Mouse (Mus musculus) CH12.LX (cell line): ENCODE results near the gene B230217C12Rik. TPM values are rescaled to one million over a fixed set of nuclear protein-coding genes. Genes with fewer than 3 reads are reported as not detected.

Source experiments
- DNase-seq: peaks from one replicate; pipeline ENCODE4 v3.0.0-alpha.2; 2013; ENCODE audit errors: extremely low read depth
- H3K27ac ChIP-seq: 2 replicates; pipeline ENCODE4 v1.5.1; 2012; ENCODE audit warnings: low read depth, mild to moderate bottlenecking, control low read depth, moderate library complexity; ENCODE audit not compliant: insufficient read depth
- H3K27me3 ChIP-seq: replicated peaks from 2 replicates; pipeline ENCODE3; 2012; ENCODE audit warnings: inconsistent platforms
- H3K36me3 ChIP-seq, 2 experiments: replicated peaks in 1 of 2; 2 replicates each; pipeline versions ENCODE3 to v1.6.1; 2012; ENCODE audit warnings: inconsistent platforms in 1 of 2, low read length in 1 of 2, mild to moderate bottlenecking in 1 of 2, mixed read lengths in 1 of 2, moderate library complexity in 1 of 2; ENCODE audit not compliant: control insufficient read depth in 1 of 2, insufficient read depth in 1 of 2
- H3K4me1 ChIP-seq, 2 experiments: 2 replicates each; pipeline ENCODE4 v1.6.1; 2012; ENCODE audit warnings: inconsistent platforms in 1 of 2, moderate library complexity in 1 of 2; ENCODE audit not compliant: insufficient read depth in 2 of 2, control insufficient read depth in 1 of 2
- H3K4me2 ChIP-seq: 2 replicates; pipeline ENCODE4 v1.6.1; 2012; ENCODE audit warnings: low read depth, mild to moderate bottlenecking, control low read depth; ENCODE audit not compliant: poor library complexity, insufficient read depth, severe bottlenecking
- H3K4me3 ChIP-seq, 3 experiments: fragments of 150-350 bp in 1 of 3; sonication (generic) in 1 of 3; replicated peaks in 1 of 3; 2 replicates each; pipeline versions ENCODE3 to v1.5.1; 2011 to 2012; ENCODE audit warnings: low read depth in 2 of 3, low read length in 2 of 3, mild to moderate bottlenecking in 2 of 3, moderate library complexity in 2 of 3, control low read depth in 1 of 3, improper control_type of control experiment in 1 of 3, inconsistent platforms in 1 of 3, mixed read lengths in 1 of 3; ENCODE audit not compliant: poor library complexity in 1 of 3
- H3K79me2 ChIP-seq: replicated peaks from 2 replicates; pipeline ENCODE4 v1.6.1; 2012; ENCODE audit warnings: mild to moderate bottlenecking, moderate library complexity; ENCODE audit not compliant: control insufficient read depth, poor library complexity, insufficient read depth, severe bottlenecking; ENCODE audit errors: extremely low read depth
- H3K9ac ChIP-seq: 2 replicates; pipeline ENCODE4 v1.6.1; 2012; ENCODE audit warnings: low read depth, mild to moderate bottlenecking, control low read depth, moderate library complexity; ENCODE audit not compliant: insufficient read depth
- H3K9me3 ChIP-seq: replicated peaks from 2 replicates; pipeline ENCODE3; 2012; ENCODE audit warnings: low read length, inconsistent platforms, mixed read lengths
- CHD1 ChIP-seq: IDR thresholded peaks from 2 replicates; pipeline ENCODE4 v1.6.1; 2012; ENCODE audit warnings: low read depth, low read length, improper control_type of control experiment, inconsistent platforms
- CHD2 ChIP-seq: IDR thresholded peaks from 2 replicates; pipeline ENCODE4 v1.6.1; 2011; ENCODE audit warnings: low read length, improper control_type of control experiment
- EP300 ChIP-seq: IDR thresholded peaks from 2 replicates; pipeline ENCODE4 v1.6.1; 2011; ENCODE audit warnings: low read length, improper control_type of control experiment
- ETS1 ChIP-seq: conservative IDR thresholded peaks from 2 replicates; pipeline ENCODE4 v1.6.1; 2012; ENCODE audit warnings: low read depth, mild to moderate bottlenecking, inconsistent platforms, low read length, improper control_type of control experiment, moderate library complexity
- IRF4 ChIP-seq: IDR thresholded peaks from 2 replicates; pipeline ENCODE4 v1.6.1; 2014; ENCODE audit warnings: low read depth, mild to moderate bottlenecking, inconsistent platforms, low read length, improper control_type of control experiment
- KAT2A ChIP-seq: IDR thresholded peaks from 2 replicates; pipeline ENCODE4 v1.6.1; 2012; ENCODE audit warnings: low read length, improper control_type of control experiment, inconsistent platforms; ENCODE audit not compliant: insufficient replicate concordance
- MAZ ChIP-seq: IDR thresholded peaks from 2 replicates; pipeline ENCODE4 v1.6.1; 2012; ENCODE audit warnings: low read depth, mild to moderate bottlenecking, inconsistent platforms, low read length, improper control_type of control experiment, moderate library complexity
- MXI1 ChIP-seq: IDR thresholded peaks from 2 replicates; pipeline ENCODE4 v1.6.1; 2011; ENCODE audit warnings: mild to moderate bottlenecking, low read depth, low read length, improper control_type of control experiment
- MYC ChIP-seq: IDR thresholded peaks from 2 replicates; pipeline ENCODE4 v1.6.1; 2011; ENCODE audit warnings: low read depth, mild to moderate bottlenecking, improper control_type of control experiment, low read length
- NRF1 ChIP-seq: IDR thresholded peaks from 2 replicates; pipeline ENCODE4 v1.6.1; 2014; ENCODE audit warnings: low read depth, mild to moderate bottlenecking, inconsistent platforms, low read length, improper control_type of control experiment, moderate library complexity
- POLR2AphosphoS2 ChIP-seq: IDR thresholded peaks from 2 replicates; pipeline ENCODE4 v1.6.1; 2011; ENCODE audit warnings: low read depth, low read length, improper control_type of control experiment
- RAD21 ChIP-seq: IDR thresholded peaks from 2 replicates; pipeline ENCODE4 v1.6.1; 2011; ENCODE audit warnings: low read depth, mild to moderate bottlenecking, low read length, improper control_type of control experiment, moderate library complexity
- SIN3A ChIP-seq: IDR thresholded peaks from 2 replicates; pipeline ENCODE4 v1.6.1; 2012; ENCODE audit warnings: low read length, improper control_type of control experiment, inconsistent platforms
- TCF12 ChIP-seq: IDR thresholded peaks from 2 replicates; pipeline ENCODE4 v1.6.1; 2014; ENCODE audit warnings: low read depth, mild to moderate bottlenecking, inconsistent platforms, low read length, improper control_type of control experiment
- UBTF ChIP-seq: IDR thresholded peaks from 2 replicates; pipeline ENCODE4 v1.6.1; 2012; ENCODE audit warnings: low read depth, mild to moderate bottlenecking, inconsistent platforms, low read length, improper control_type of control experiment, moderate library complexity
- USF1 ChIP-seq: IDR thresholded peaks from 2 replicates; pipeline ENCODE4 v1.6.1; 2014; ENCODE audit warnings: low read depth, mild to moderate bottlenecking, inconsistent platforms, low read length, improper control_type of control experiment
- USF2 ChIP-seq: conservative IDR thresholded peaks from 2 replicates; pipeline ENCODE4 v1.6.1; 2011; ENCODE audit warnings: low read depth, low read length, improper control_type of control experiment
- ZC3H11A ChIP-seq: IDR thresholded peaks from 2 replicates; pipeline ENCODE4 v1.6.1; 2012; ENCODE audit warnings: low read depth, mild to moderate bottlenecking, inconsistent platforms, low read length, improper control_type of control experiment
- ZKSCAN1 ChIP-seq: IDR thresholded peaks from 2 replicates; pipeline ENCODE4 v1.6.1; 2012; ENCODE audit warnings: low read depth, inconsistent platforms, low read length, improper control_type of control experiment, borderline replicate concordance
- dilution Hi-C: fragments of 300-500 bp; cut with MboI; formaldehyde crosslinking; loops from 2 replicates; pipeline ENCODE4 v1.14.3; 2020; ENCODE audit warnings: low sequenced_read_pairs; ENCODE audit not compliant: extremely low pct_unique_long_range_greater_than_20kb, extremely low pct_ligation_motif_present
- in situ Hi-C: fragments of 300-500 bp; cut with MboI; formaldehyde crosslinking; loops from 3 replicates; pipeline ENCODE4 v1.14.3; 2019; ENCODE audit warnings: low sequenced_read_pairs, low pct_ligation_motif_present, low pct_unique_long_range_greater_than_20kb, mixed read lengths
- polyA plus RNA-seq: library from polyadenylated mRNA; unstranded; fragments of >175 nt; gene quantifications from 2 replicates; pipeline ENCODE4 v1.2.1, GENCODE M21; 2012; ENCODE audit warnings: low read depth; ENCODE audit not compliant: insufficient read length
- total RNA-seq, 2 experiments: library from RNA; depleted of rRNA; stranded (reverse); fragments of 300-350 nt in 1 of 2; fragments of >200 nt in 1 of 2; gene quantifications; 2 replicates each; pipeline ENCODE4 v1.2.3; 2012 to 2014

Gene B230217C12Rik
- total and polyA plus RNA-seq, 3 experiments, result 4.6 to 14.0 (median 11.9) TPM

DNA sequence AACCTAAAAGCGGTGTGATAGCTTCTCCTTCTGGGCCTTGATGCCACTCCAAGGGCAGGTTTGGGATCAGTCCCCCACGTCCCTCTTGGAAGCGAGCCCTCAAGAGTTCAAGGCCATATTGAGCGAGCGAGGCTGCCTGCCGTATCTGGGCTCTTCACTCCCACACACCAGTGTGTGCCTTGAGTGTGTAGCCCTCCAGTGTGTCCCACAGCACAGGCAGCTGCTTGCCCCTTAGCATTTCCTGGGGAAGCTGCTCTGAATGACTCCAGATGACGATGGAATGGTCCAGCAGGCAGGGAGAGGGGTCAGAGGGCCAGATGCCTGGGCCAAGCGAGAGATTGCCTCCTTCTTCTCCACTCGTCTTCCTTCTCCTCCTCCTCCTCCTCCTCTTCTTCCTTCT lies 23.7 kb upstream of the B230217C12Rik start:
- Histone ChIP-seq H3K9me3 (no peaks in the 10 kb centered on the region), H3K4me3 (no peak overlapping the region), H3K4me1 (peaks cover 16 to 74% of the 10 kb centered on the region in 2 experiments), H3K79me2 (no peaks in the 10 kb centered on the region), H3K9ac (no peak overlapping the region), H3K27me3 (no peaks in the 10 kb centered on the region), H3K36me3 (peaks cover 0 to 83% of the 10 kb centered on the region in 2 experiments), H3K4me2 (no peak overlapping the region), H3K27ac (no peak overlapping the region)
- dilution Hi-C loops (no loop called here), in situ Hi-C loops (no loop called here)
- TF ChIP-seq TCF12, result no peak
- no peak for TF ChIP-seq ZKSCAN1
- TF ChIP-seq EP300, result no peak
- no peak for TF ChIP-seq UBTF
- TF ChIP-seq MAZ, result no peak
- TF ChIP-seq ETS1, result no peak
- no peak for TF ChIP-seq CHD1
- TF ChIP-seq MXI1, result no peak
- no peak for TF ChIP-seq NRF1
- TF ChIP-seq MYC, result no peak
- TF ChIP-seq RAD21, result no peak
- no peak for TF ChIP-seq SIN3A
- no peak for TF ChIP-seq USF2
- no peak for TF ChIP-seq ZC3H11A
- no peak for TF ChIP-seq KAT2A
- no peak for TF ChIP-seq IRF4
- TF ChIP-seq CHD2, result no peak
- no peak for TF ChIP-seq POLR2AphosphoS2
- TF ChIP-seq USF1, result no peak
- no peak for DNase-seq

DNA sequence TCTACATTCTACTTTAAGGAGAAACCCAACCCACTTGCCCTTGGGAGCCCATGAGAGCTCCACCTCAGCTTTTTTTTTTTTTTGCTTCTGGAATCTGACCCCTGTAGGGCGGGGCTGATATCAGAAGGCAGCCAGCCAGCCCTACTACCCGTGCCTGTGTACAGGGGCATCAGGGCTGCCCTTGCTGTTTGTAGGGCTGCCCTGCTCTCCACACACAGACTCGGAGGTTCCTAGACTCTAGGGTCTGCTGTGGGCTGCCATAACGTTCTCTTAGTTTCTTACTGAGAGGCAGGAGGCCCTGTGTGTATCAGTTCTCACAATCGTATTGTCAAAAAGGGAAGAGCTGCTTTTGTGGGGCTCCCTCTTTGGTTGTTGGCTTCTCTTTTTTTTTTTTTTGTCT lies 23.2 kb upstream of the B230217C12Rik start:
- H3K79me2 ChIP-seq, result no peaks in the 10 kb centered on the region
- H3K4me3 ChIP-seq, result no peak overlapping the region
- H3K27ac ChIP-seq, result no peak overlapping the region
- H3K4me2 ChIP-seq, result no peak overlapping the region
- no peaks in the 10 kb centered on the region for H3K27me3 ChIP-seq
- peaks cover 16 to 73% of the 10 kb centered on the region in 2 experiments for H3K4me1 ChIP-seq
- no peaks in the 10 kb centered on the region for H3K9me3 ChIP-seq
- in situ Hi-C loops, result no loop called here
- H3K36me3 ChIP-seq, result peaks cover 0 to 81% of the 10 kb centered on the region in 2 experiments
- H3K9ac ChIP-seq, result no peak overlapping the region
- dilution Hi-C loops, result no loop called here
- no peak for DNase-seq
- no peak for TF ChIP-seq ZKSCAN1
